Mouse (Mus musculus) megakaryocyte, embryonic 14.5 days (primary cell): Measurements from ENCODE around the gene Pkp3.

Experiments
- FLI1 ChIP-seq: IDR thresholded peaks from 2 replicates; pipeline ENCODE4 v1.6.1; 2012; ENCODE audit warnings: low read length, inconsistent platforms, mixed read lengths
- GATA1 ChIP-seq: IDR thresholded peaks from 3 replicates; pipeline ENCODE4 v1.6.1; 2012; ENCODE audit warnings: mixed read lengths, low read length, inconsistent platforms, borderline replicate concordance

GRCm38 (mm10) chr7:141056976-141057375 is 21.0 kb upstream of the Pkp3 start:
- TF ChIP-seq GATA1: no peak
- no peak for TF ChIP-seq FLI1
